Mouse (Mus musculus): ENCODE data around the gene Ror1. TPM values are rescaled to one million over a fixed set of nuclear protein-coding genes. Genes with fewer than 3 reads are reported as not detected.

Gene Ror1
- total and polyA plus RNA-seq, 2 experiments from 2014 or later: 0.80 to 2.4 TPM

GRCm38 (mm10) chr4:100357881-100358589 lies 262.4 kb downstream of the Ror1 start:
- no peaks in the 10 kb centered on the region for H3K9me3 ChIP-seq (ENCODE audit: low read length)
- TF ChIP-seq CTCF (IDR thresholded peaks at IDR 0.05; ENCODE audit: low read depth): 0 out of 2 replicates have a peak, but pooled peaks have one; percentile 9
- no peaks in the 10 kb centered on the region for H3K4me1 ChIP-seq (ENCODE audit: insufficient read depth)
- no peaks in the 10 kb centered on the region for H3K27me3 ChIP-seq (ENCODE audit: insufficient read depth, low read length)
- no peaks in the 10 kb centered on the region for H3K36me3 ChIP-seq (ENCODE audit: insufficient read depth)
- no peak for ATAC-seq
- H3K4me2 ChIP-seq (ENCODE audit: low read depth): no peak overlapping the region
- H3K27ac ChIP-seq (ENCODE audit: low read depth, low read length): no peak overlapping the region
- no peak for DNase-seq
- 76% methylated on average over 4 of the region's 4 CpGs for WGBS
- no peak overlapping the region for H3K4me3 ChIP-seq (ENCODE audit: low read depth, low read length)
- H3K9ac ChIP-seq: no peak overlapping the region

- Histone ChIP-seq H3K36me3 (ENCODE audit: insufficient read depth) (no peaks in the 10 kb centered on the region), H3K27me3 (ENCODE audit: insufficient read depth, low read length) (no peaks in the 10 kb centered on the region)
- TF ChIP-seq CTCF (IDR thresholded peaks at IDR 0.05; ENCODE audit: low read depth): no peak
Observed at GRCm38 (mm10) chr4:100363666-100364065, 268.1 kb downstream of the Ror1 start.

GRCm38 (mm10) chr4:100368691-100369090 lies 273.1 kb downstream of the Ror1 start:
- Histone ChIP-seq H3K4me2 (ENCODE audit: low read depth) (no peak overlapping the region), H3K27ac (ENCODE audit: low read depth, low read length) (no peak overlapping the region), H3K36me3 (ENCODE audit: insufficient read depth) (no peaks in the 10 kb centered on the region), H3K9me3 (ENCODE audit: low read length) (no peaks in the 10 kb centered on the region), H3K4me3 (ENCODE audit: low read depth, low read length) (no peak overlapping the region), H3K9ac (no peak overlapping the region), H3K27me3 (ENCODE audit: insufficient read depth, low read length) (no peaks in the 10 kb centered on the region), H3K4me1 (ENCODE audit: insufficient read depth) (no peaks in the 10 kb centered on the region; the same call in 1 of the 2 replicates)
- 93% methylated on average over 2 of the region's 2 CpGs for WGBS
- DNase-seq (no peak), ATAC-seq (no peak)
- no peak for TF ChIP-seq CTCF (IDR thresholded peaks at IDR 0.05; ENCODE audit: low read depth)

More at GRCm38 (mm10) chr4:100363666-100364065, 268.1 kb downstream of the Ror1 start:
- no peaks in the 10 kb centered on the region for H3K9me3 ChIP-seq (ENCODE audit: low read length)
- no peak overlapping the region for H3K27ac ChIP-seq (ENCODE audit: low read depth, low read length)
- ATAC-seq: peak; percentile 76
- no peak overlapping the region for H3K4me3 ChIP-seq (ENCODE audit: low read depth, low read length)
- H3K4me2 ChIP-seq (ENCODE audit: low read depth): no peak overlapping the region
- WGBS: 77% methylated on average over 7 of the region's 7 CpGs
- H3K4me1 ChIP-seq (ENCODE audit: insufficient read depth): no peaks in the 10 kb centered on the region; the same call in 1 of the 2 replicates
- H3K9ac ChIP-seq: no peak overlapping the region
- peak; percentile 27 for DNase-seq

GRCm38 (mm10) chr4:100369541-100370174 lies 274.1 kb downstream of the Ror1 start:
- WGBS: 86% methylated on average over 7 of the region's 7 CpGs
- Histone ChIP-seq H3K4me1 (ENCODE audit: insufficient read depth) (no peaks in the 10 kb centered on the region), H3K9me3 (ENCODE audit: low read length) (no peaks in the 10 kb centered on the region), H3K4me2 (ENCODE audit: low read depth) (no peak overlapping the region), H3K27ac (ENCODE audit: low read depth, low read length) (no peak overlapping the region), H3K4me3 (ENCODE audit: low read depth, low read length) (no peak overlapping the region), H3K9ac (no peak overlapping the region), H3K27me3 (ENCODE audit: insufficient read depth, low read length) (no peaks in the 10 kb centered on the region), H3K36me3 (ENCODE audit: insufficient read depth) (no peaks in the 10 kb centered on the region)
- DNase-seq: no peak
- no peak for ATAC-seq
- TF ChIP-seq CTCF (IDR thresholded peaks at IDR 0.05; ENCODE audit: low read depth): no peak

- peak; percentile 56 for DNase-seq
- Histone ChIP-seq H3K9me3 (ENCODE audit: low read length) (no peaks in the 10 kb centered on the region), H3K4me1 (ENCODE audit: insufficient read depth) (no peaks in the 10 kb centered on the region), H3K9ac (no peak overlapping the region), H3K27ac (ENCODE audit: low read depth, low read length) (0 out of 2 replicates have a peak overlapping the region, but pooled peaks have one; percentile 5), H3K4me3 (ENCODE audit: low read depth, low read length) (no peak overlapping the region), H3K4me2 (ENCODE audit: low read depth) (no peak overlapping the region), H3K27me3 (ENCODE audit: insufficient read depth, low read length) (no peaks in the 10 kb centered on the region), H3K36me3 (ENCODE audit: insufficient read depth) (no peaks in the 10 kb centered on the region)
- no peak for TF ChIP-seq CTCF (IDR thresholded peaks at IDR 0.05; ENCODE audit: low read depth)
- WGBS: 28% methylated on average over 11 of the region's 11 CpGs
- peak; percentile 60 for ATAC-seq
Observed at GRCm38 (mm10) chr4:100372806-100373205, 277.2 kb downstream of the Ror1 start.

GRCm38 (mm10) chr4:100373780-100374179 lies 278.2 kb downstream of the Ror1 start:
- Histone ChIP-seq H3K4me2 (ENCODE audit: low read depth) (no peak overlapping the region), H3K9ac (no peak overlapping the region), H3K9me3 (ENCODE audit: low read length) (no peaks in the 10 kb centered on the region), H3K27me3 (ENCODE audit: insufficient read depth, low read length) (no peaks in the 10 kb centered on the region), H3K4me1 (ENCODE audit: insufficient read depth) (no peaks in the 10 kb centered on the region), H3K27ac (ENCODE audit: low read depth, low read length) (no peak overlapping the region), H3K36me3 (ENCODE audit: insufficient read depth) (no peaks in the 10 kb centered on the region), H3K4me3 (ENCODE audit: low read depth, low read length) (no peak overlapping the region)
- no peak for TF ChIP-seq CTCF (IDR thresholded peaks at IDR 0.05; ENCODE audit: low read depth)
- WGBS: 61% methylated on average over 4 of the region's 4 CpGs
- no peak for DNase-seq
- no peak for ATAC-seq

GRCm38 (mm10) chr4:100375286-100375685 lies 279.7 kb downstream of the Ror1 start:
- H3K9ac ChIP-seq: no peak overlapping the region

More at GRCm38 (mm10) chr4:100375286-100375685, 279.7 kb downstream of the Ror1 start:
- H3K27me3 ChIP-seq (ENCODE audit: insufficient read depth, low read length): no peaks in the 10 kb centered on the region
- H3K9me3 ChIP-seq (ENCODE audit: low read length): no peaks in the 10 kb centered on the region
- TF ChIP-seq CTCF (IDR thresholded peaks at IDR 0.05; ENCODE audit: low read depth): no peak
- H3K27ac ChIP-seq (ENCODE audit: low read depth, low read length): no peak overlapping the region
- no peaks in the 10 kb centered on the region for H3K4me1 ChIP-seq (ENCODE audit: insufficient read depth)
- H3K36me3 ChIP-seq (ENCODE audit: insufficient read depth): no peaks in the 10 kb centered on the region
- WGBS: 68% methylated on average over 5 of the region's 5 CpGs
- DNase-seq (no peak), ATAC-seq (0 out of 2 replicates have a peak, but pooled peaks have one; percentile 27)
- no peak overlapping the region for H3K4me3 ChIP-seq (ENCODE audit: low read depth, low read length)
- no peak overlapping the region for H3K4me2 ChIP-seq (ENCODE audit: low read depth)
